Mouse (Mus musculus) right cerebral cortex, postnatal 25 days (tissue): ENCODE data around the gene Wdr1.
A peak's percentile ranks its signal among the peaks of the same experiment; 100 is the strongest.
"Not testable (repeated sequence)": the region's sequence is repeated elsewhere in the genome, so short reads cannot be mapped to it uniquely, and the experiment has no call there.

ENCODE experiments used
- DNase-seq: peaks from one replicate; pipeline ENCODE4 v3.0.0; 2022

Wdr1 gene

DNA sequence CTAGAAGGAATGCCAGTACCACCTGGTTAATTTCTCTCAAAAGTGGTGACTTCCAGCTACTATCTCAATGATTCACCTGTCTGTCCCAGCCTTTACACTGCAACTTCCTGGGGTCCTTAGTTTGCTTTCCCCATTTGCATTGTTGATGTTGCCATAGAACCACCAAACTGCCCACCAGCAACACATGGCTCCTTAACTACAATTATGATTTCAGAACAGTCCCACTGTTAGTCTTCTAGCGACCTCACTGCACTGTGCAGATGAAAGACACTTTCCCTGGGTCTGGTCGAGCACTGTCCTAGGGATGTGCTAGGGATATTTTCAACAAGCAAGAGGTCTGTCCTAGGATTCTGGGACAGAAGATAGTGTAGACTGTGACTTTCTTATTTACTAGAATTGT, at the start of gene Wdr1:
Wdr1 (minus strand) TSS at position 101 of the 400 bp plus-strand sequence.
- DNase-seq = no peak

DNA sequence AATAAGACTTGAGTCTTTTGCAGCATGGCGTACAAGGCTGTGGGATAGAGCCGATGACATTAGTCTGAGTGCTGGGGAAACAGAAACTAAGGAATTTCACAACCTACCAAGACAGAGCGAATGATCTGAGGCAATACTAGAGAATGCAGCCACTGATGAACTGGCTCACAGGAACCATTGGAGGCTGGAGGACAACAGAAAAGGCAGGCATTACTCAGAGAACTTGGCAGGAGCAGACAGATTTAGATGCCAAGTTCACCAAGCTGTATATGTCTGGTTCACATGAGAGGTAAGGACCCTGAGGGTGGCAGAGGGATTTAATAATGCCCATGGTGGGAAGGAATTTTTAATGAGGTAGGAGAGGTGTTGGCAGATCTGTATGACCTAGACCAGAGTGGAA, 48.1 kb upstream of the Wdr1 start:
- no peak for DNase-seq

DNA sequence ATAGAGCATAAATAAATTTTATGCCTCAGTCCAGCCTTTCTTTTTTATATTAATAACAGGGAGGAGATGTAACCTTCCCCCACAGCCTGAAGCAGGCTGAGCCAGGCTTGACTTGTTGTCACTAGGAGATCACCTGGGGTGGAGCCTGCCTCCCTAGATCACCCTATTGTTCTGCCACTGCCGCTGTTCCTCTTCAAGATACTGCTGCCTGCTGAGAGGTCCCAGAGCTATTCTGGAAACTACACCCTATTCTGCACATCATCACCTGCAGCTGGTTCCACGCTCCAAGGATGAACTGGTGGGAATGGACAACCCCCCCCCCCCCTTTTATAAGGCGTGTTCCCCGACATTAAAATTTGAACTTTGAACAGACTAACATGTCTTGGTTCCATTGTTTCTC, 45.2 kb upstream of the Wdr1 start:
- DNase-seq = not testable (repeated sequence)

DNA sequence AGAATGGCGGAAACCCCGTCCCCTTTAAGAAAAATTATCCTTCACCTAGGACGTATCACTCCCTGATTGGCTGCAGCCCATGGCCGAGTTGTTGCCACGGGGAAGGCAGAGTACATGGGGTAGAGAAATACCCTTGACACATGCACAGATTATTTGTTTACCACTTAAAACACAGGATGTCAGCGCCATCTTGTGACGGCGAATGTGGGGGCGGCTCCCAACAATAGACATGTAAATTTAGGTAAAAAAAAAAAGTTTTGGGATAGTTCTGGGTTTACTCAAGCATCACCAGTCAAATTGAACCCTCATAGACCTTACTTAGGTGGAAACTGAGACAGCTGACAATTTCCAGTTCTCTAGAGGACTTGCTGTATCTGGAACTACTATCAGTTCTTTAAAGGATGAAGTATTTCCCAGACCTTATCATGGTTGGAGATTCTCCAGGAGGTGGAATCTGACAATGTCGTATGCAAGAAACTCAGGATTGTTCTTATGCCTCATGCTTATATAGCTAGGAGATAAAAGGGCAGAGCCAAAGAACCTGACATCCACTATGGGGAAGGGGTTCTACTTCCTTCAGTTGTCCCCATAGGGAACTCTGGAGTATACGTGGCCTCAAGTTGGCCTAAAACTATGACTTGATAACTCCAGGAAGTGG, 35.8 kb upstream of the Wdr1 start:
- no peak for DNase-seq

DNA sequence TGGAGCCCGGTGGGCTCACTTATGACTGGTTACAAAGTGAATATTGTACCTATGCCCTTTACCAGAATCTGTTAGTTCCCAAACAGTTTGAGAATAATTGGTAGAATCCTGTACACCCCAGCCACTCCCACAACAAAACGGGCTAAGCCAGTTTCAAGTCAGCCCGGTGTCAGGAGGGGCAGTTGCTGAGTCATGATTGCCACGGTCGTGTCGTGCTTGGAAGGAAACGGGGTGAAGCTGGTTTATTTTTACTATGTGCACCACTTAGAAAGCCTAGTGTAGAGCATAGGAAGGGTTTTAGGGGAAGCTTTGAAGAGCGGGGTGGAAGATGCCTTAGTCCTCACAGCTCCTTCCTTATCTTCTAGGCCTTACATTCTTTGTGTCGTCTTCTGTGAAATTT, 25.9 kb upstream of the Wdr1 start:
- no peak for DNase-seq

DNA sequence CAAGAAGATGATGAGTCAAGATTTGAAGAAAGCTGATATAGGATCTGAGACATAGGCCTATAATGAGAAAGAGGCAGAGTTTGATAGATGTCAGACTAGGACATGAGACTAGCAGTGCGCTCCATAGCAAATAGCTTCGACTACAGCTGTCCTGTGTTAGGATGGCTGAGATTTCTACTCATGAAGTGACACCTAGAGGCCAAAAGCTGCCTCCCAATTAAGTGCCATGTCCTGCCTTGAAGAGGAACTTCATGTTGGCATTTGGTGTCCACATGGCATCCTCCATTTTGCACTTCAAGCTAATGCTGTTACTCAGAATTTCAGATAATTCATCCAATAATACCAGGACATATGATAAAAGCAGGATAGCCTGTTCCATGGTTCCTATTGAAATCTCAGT, 22.4 kb upstream of the Wdr1 start:
- no peak for DNase-seq

DNA sequence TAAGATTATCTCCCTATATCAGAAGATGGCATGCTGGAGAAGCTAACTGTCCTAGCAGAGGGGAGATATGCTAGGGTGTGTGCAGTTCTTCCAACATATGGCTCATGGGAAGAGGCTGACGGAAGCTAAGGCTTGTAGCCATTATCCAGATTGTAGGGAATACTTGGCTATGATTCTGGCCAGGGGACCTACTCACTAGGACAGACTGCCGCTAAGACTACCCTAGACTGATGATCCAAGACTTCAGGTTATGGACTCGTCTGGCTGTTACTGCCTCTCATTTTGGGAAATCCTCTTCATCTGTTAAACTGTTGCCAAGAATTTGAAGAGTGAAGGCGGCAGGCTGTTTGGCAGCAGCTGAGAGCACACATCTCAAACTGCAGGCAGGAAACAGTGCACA, 20.0 kb upstream of the Wdr1 start:
- DNase-seq = peak; percentile 37

DNA sequence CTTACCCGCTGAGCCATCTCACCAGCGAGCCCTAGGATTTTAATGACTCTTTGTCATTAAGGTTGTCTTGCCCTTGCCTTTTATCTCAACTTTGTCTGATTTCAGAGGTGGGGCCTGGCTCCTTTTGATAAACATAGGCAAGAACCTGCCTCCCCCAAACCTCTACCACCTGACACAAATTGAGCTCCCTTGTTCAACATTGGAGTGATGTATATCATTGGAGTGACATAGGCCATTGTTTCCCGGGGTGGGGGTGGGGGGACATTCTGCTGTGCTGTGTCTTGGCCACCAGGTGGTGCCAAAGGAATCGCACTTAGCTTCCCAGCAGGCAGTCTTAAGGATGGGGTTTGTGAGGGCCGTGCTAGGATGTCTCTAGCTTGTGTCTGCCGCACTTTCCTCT, 17.7 kb upstream of the Wdr1 start:
- DNase-seq = no peak

DNA sequence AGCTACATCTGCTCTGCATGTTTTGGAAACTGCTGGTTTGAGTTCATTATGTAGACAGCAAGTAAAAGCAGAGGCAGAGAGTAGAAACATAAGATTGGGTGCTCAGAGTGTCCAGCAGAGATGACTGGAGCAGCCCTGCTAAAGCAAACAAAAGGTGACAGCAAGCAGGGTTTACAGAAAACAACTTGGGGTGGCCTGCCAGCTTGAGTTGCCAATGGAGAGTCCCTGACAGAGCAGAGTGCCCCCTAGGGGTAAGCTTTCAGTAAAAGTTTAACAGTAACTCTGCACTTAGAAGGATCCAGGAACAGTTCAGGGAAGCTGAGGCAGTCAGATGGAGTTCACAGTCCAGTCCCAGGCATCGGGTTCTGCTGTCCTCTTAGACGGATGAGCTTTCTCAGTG, 7.9 kb upstream of the Wdr1 start:
- no peak for DNase-seq

DNA sequence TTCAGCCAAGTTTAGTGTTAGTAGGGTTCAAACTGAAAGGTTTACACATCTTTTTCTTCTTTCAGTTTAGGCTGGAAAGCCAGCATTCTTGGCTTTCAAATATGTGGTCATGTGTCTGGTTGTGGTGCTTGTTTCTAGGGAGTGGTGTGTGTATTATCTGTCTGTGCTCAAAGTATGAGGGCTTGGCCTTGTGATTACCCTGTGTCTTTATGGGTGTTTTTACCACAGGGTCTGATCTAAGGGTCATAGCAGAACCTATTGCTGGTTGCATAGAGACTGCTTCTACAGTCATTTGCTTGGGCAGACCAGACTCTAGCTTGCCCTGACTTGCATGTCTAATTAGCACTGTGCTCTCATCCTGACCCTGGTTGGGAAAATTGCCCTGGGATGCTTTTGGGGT, 5.6 kb upstream of the Wdr1 start:
- no peak for DNase-seq

DNA sequence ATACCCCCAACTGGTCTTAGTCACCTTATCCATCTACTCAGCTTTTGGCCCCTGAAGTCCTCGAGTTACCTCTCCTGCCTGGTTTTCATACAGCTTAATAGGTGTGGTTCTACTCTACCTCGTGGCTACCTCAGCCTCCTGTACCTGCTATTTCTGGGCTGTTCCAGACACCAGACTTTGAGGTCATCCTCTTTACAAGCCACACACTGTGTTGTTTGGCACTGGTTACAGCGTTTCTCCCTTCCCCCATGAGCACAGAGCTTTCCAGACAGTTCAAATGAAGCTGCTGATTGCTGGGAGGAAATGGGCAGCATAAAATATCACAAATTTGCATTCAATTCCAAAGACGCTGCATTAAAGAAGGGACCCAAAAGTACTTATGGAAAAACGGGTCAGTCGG, 1.8 kb upstream of the Wdr1 start:
- DNase-seq = no peak

DNA sequence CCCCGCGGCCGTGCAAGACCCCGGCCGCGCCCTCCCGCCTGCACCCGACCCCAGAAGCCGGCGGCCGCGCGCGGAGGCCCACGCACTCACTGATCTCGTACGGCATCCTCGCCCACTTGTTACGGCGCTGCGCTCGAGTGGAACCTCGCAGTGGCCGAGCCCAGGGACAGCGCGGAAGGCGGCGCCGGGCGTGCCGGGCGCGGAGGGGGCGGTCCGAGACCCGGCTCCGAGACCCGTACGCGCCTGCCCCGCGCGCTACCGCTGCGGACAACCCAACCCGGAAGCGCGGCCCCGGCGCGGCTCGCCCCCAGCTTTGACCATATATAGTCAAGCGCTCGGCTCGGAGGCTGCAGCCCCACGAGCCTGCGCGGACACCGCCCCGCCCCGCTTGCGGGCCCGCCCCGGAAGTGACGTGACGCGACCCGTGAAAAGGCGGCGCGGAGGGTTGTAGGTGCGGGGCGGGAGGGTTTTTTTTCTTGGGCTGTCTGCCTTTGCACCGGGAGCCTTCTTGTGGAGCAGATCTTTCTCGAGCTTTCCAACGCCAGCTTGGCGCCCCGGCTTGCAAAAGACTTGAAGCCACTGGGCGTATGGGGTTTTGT, 1.5 kb downstream of the Wdr1 start:
- peak; percentile 98 for DNase-seq

DNA sequence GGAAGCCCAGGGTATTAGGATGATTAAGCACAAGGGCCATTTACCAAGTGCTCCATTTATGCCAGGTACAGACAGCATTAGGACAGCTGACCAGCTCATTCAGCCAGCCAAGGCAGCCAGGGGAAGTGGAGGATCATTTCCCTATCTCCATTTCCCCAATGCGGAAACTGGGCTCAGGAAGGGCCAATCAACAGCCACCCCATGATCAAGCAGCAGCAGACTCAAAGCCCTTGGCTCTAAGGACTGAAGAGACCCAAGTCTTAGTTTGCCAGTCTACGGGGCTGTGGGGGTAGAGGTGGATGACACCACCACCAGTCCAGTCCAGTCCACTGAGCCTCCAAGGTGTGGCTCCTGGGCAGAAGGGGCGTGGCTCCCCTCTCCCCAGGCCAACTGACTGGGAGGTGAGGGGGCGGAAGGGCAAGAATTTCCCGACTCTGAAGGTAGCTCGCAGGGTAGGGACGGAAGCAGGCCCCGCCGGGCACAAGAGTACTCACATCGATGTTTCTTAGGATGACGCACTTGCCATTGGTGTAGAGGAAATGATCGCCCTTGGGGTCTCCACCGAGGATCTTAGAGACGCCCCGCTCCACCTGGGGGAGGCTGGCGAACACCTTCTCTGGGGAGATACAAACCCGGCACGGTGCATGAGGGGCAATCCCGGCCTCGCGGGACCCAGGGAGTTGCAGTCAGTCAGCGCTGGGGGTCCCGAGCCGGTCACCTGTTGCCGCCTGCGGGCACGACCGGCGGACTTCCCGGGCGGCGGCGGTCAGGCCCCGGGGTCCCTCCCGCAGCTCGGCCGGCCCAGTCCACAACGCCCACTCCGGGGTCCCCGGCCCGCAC, 2.2 kb downstream of the Wdr1 start:
- DNase-seq = no peak

DNA sequence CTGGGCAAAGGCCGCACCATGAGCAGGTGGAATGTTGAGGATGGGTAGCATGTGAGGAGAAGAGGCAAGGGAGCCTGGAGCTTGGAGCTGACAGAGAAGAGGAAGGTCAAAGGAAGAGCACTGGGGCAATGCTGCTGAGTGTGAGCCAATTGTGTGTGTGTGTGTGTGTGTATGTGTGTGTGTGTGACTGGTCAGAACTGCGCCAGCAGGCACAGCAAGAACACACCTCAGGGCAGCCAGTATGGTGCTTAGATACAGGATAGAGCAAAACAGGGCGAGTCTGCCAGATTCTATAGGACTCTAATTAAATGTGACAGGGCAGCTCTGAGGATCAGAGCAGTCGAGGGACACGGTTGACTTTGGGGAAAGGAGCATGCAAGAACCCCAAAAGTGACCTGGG, 4.2 kb downstream of the Wdr1 start:
- no peak for DNase-seq

DNA sequence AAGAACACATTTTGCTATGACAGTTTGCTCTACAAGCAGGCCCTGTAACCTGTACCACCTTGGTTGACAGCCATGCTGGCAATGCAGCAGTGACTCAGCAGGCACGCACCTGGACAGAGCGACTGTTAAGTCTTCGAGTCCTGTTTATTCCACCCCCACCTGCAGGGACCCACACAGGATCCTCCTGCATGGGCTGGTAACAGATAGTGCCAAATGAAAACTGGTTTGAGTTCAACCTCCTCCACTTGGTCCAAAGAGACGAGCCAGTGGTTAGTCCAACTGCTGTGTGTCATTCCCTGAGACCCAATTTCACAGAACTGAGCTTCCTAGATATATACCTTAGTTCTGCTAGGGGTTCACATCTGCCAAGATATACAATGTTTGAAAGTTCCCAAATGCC, 5.2 kb downstream of the Wdr1 start:
- DNase-seq = peak; percentile 40

DNA sequence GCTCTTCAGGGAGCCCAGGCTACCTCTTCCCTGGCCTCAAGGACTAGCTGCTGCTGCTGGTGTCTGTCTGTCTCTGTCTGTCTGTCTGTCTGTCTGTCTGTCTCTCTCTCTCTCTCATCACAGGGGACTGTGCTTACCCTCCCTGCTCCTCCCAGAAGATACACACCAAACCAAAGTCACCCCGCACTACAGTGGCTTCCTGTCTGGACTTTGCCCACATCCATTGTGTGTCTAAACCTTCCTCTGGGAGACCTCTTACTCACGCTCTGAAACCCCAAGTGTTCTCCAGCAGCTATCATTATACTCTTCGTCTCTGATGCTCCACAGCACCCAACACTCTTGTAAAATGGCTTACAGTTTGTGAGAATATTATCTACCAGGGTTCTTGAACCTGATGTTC, 6.6 kb downstream of the Wdr1 start:
- DNase-seq = no peak

DNA sequence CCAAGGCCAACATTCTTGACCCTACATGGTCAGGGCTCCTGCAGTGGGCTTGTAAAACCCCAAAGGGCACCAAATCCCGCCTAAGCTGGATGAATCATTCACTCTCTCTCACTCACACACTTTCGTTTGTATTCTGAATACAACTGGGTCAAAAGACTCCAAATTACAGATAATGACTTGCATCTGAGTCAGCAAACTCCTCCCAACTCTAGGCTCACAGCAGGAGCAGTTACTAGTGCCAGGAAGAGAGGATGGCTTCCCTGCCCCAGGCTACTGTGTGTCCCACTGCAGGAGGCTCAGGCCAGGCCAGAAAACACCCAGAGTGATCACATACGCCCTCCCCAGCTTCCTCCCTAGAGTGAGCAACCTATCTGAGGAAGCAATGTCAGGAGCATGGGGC, 9.1 kb downstream of the Wdr1 start:
- DNase-seq = no peak

DNA sequence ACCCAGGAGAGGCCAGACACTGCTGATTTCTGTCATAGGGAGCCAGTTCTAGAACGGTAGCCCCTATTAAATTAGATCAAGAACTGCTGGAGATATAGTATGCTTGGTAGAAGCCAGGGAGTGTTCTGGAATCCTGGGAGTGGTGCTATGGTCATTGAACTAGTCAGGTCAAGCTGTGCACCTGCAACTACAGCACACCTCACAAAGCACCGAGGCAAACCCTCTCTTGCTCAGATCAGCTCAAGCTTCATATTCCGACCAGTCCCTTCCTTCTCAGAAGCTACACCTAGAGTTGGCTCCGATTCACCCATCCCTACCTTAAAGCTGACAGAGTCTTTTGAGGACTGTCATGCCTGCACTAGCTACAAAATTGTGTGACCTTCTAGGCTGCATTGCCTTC, 9.5 kb downstream of the Wdr1 start:
- DNase-seq = no peak

DNA sequence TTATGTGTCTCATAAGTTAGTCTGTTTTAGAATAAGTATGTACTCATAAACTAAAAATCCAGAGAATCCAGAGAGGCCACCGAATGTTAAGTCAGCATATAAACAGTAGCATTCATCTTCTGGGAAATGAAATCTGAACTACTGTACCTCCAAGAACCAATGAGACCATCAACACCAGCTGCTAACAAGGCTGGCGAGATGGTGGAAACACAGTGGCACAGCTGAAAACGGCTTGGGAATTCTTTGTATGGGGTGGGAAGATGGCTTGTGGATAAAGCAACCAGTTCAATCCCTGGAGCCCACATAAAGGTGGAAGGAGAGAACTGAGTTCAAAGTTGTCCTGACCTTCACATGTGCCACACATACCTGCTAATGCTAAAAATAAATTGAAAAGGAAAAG, 10.4 kb downstream of the Wdr1 start:
- no peak for DNase-seq

DNA sequence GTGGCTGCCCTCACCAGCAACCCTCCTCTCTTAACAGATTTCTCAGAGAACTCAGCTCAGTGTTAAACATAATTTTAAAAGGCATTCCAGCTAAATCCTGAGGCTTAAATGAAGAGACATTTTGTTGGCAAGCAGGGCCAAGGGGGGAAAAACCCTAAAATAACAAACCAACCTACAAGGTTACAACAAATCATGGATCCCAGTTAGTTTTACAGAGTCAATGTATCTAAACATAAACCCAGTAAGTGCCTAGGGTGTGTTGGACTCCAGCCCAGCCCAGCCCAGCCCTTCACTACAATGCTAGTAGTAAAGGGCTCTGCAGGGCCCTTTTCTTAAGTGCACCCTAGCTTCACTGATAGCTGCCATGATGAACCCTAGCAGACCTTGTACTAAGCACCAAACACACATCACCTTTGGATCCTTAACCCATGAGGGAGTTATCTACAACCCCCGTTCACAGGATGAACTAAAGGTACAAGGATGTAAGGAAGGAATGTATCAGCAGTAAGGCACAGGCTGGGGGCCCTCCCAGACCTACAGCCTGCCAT, 12.7 kb downstream of the Wdr1 start:
- no peak for DNase-seq

DNA sequence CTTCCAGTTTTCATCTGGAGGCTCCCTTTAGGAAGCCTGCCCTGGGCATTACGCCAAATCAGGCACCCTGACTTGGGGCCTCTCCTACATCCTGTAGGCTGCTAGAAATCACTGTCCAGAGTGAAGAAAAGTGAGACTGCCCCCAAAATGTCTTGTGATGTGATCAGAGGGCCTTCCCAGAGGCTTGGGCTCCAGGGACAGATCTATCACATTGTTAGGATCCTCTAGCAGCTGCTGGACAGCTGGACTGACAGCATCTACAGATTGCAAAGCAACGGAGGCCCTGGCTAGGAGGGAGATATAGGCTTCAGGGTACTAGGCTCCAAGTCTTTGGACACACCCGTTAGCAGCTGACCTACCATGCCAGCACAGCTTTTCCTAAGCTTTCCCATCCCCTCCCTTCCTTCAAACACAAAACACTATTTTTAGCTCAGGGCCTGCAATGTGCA, 13.5 kb downstream of the Wdr1 start:
- DNase-seq = no peak

DNA sequence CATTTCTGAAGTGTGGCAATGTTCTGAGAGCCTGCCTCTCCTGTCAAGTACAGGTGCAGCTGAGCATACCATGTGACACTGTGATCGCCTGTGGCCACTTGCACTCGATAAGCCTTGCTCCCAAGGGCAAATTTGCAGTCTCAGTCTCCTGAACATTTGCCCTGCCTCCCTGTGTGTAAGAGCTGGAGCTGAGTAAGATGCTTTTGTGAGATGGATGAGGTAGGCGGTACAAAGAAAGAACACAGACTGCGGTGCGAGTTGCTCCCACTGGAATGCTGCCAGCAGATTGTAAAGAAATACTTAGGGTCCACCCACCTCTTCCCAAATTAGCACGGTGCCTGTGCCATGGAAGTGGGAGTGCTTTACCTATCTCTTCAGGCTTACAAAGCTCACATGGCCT, 15.6 kb downstream of the Wdr1 start:
- peak; percentile 75 for DNase-seq

DNA sequence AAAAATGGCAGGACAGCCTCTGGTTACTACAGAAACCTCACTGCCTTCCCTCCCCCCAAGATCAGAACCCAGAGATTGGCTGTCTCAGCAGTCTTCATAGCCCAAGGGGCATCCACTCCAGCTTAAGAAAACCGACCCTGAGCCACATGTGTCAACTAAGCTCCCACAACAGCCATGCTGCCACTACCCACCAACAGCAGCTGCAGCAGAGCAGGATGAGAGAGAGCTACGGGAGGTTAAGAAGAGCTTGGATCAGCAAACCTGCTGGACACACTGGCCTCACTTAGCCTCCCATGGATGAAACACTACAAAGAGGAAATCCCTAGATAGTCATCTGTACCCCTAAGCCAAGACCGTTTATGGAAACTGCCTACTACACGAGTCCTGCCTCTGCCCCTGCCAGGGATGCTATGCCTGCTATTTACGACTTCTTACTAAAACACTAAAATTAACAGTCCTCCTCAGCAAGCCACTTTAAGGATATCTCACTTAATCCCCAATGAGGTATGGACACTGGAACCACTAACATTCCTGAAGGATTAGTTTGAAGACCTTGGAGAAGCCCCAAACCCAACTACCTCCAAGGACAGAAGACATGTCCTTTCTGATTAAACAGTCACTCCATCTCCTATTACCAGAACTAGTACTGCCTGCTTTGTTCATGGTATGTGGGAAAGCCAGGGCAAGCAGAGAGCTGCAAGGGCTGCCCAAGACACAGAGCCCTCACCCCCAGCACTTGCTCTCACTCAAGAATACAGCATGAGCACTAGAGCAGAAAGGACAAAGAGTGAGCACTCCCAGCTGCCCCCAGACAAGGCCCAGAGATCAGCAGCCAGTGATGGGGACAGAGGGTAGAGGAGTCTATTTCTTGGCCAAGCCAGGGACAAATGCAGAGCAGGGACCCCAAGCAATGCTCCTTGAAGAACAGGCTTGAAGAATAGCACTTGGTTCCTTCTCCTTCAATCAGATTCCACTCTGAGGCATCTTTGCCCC, 18.3 kb downstream of the Wdr1 start:
- no peak for DNase-seq
